8 mouse cellular contexts compared by ENCODE assay signal in the genomic region with DNA sequence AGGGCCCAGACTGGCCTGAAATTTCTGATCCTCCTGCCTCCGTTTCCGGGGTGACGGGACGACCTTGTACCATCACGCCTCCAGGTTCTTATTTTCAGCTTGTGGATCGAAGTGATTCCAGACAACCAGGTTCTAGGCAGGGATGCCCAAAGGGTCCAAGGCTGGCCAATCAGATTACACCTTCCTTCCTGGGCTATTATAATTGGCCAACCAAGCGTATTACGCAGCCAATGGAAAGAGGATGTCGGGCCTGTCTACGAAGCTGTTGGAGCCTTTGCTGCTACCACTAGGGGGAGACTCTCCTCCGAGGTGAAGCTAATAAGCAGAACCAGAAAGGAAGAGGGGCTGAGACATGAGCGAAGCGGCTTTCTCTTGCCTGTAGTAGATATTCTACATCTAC. TPM values are rescaled to one million over a fixed set of nuclear protein-coding genes. Genes with fewer than 3 reads are reported as not detected.
A peak's percentile ranks its signal among the peaks of the same experiment; 100 is the strongest.
DNase-seq lines count a peak whose midpoint lies in the region; ATAC-seq and TF ChIP-seq lines count a peak whose summit lies in the region.

No protein-coding gene starts in this region.

- H3K36me3 ChIP-seq in intestine, embryonic 14.5 days (ENCODE audit: control insufficient read depth, insufficient read depth, low read length) = no peaks in the 10 kb centered on the region

- H3K27me3 ChIP-seq in intestine, embryonic 14.5 days (replicated peaks; ENCODE audit: control insufficient read depth, insufficient read depth, low read length) = peaks cover 27% of the 10 kb centered on the region

- WGBS in intestine, embryonic 14.5 days = 10% methylated on average over 13 of the region's 13 CpGs

- DNase-seq in urinary bladder, postnatal 14 days (ENCODE audit: low spot score) = peak; percentile 73
- DNase-seq in urinary bladder, adult 18-20 months (ENCODE audit: low spot score in 2 of 2) = no peak
- DNase-seq in gastrocnemius, postnatal 14 days = peak; percentile 62
- peak; percentile 74 for DNase-seq in intestine, embryonic 14.5 days (ENCODE audit: low spot score)
- peak; percentile 89 to 93 for DNase-seq in left cerebral cortex, postnatal 10 days (ENCODE audit: extremely low spot score in 1 of 2, low spot score in 2 of 2)
- DNase-seq in right cerebral cortex, postnatal 25 days = peak; percentile 86

- peak overlapping the region; percentile 16; the same call in 1 of the 2 replicates for H3K4me2 ChIP-seq in intestine, embryonic 14.5 days (ENCODE audit: low read length)

- H3K4me1 ChIP-seq in cortical plate, adult 2 months (ENCODE audit: control insufficient read depth, insufficient read depth, low read length) = peaks cover 5% of the 10 kb centered on the region
- peaks cover 5% of the 10 kb centered on the region for H3K4me1 ChIP-seq in intestine, embryonic 14.5 days (replicated peaks; ENCODE audit: control insufficient read depth, insufficient read depth, low read length)

- H3K9ac ChIP-seq in intestine, embryonic 14.5 days (ENCODE audit: low read length) = no peak overlapping the region

- no peaks in the 10 kb centered on the region for H3K9me3 ChIP-seq in intestine, embryonic 14.5 days (ENCODE audit: control insufficient read depth, low read length)

- peak; percentile 73 for ATAC-seq in intestine, embryonic 14.5 days (replicated peaks; ENCODE audit: low FRiP score, low TSS enrichment, low read depth)
- peak; percentile 87 for ATAC-seq in megakaryocyte progenitor cell, adult 5-6 weeks (replicated peaks; ENCODE audit: poor library complexity)

- H3K27ac ChIP-seq in cortical plate, adult 2 months (ENCODE audit: insufficient read depth, low read length) = peak overlapping the region; percentile 58; the same call in 1 of the 2 replicates
- no peak overlapping the region for H3K27ac ChIP-seq in intestine, embryonic 14.5 days (ENCODE audit: low read depth)

- peak overlapping the region; percentile 34 for H3K4me3 ChIP-seq in cortical plate, adult 2 months (ENCODE audit: insufficient read depth, low read length)
- no peak overlapping the region for H3K4me3 ChIP-seq in intestine, embryonic 14.5 days (ENCODE audit: low read depth, low read length)

- TF ChIP-seq POLR2A in cortical plate, adult 2 months (IDR thresholded peaks at IDR 0.05; ENCODE audit: extremely low read depth, insufficient read depth, low read length) = peak; percentile 78

- intact Hi-C loops in gastrocnemius, postnatal 14 days (cut with DNase I; ENCODE audit: low total_unique reads) = no loop called here
- intact Hi-C loops in left cerebral cortex, postnatal 10 days (cut with DNase I) = no loop called here

- TF ChIP-seq CTCF in cortical plate, adult 2 months (IDR thresholded peaks at IDR 0.05; ENCODE audit: extremely low read depth, insufficient read depth, low read length) = peak; percentile 90

RNA-seq across cellular contexts. Expression of a gene that starts 8.2 kb away (rescaled TPM):
- 16.9 and 17.4 TPM in 2 replicates for polyA plus RNA-seq in cortical plate, adult 2 months (2012; rRNA removed)
- 10 to 100 TPM in 1 of 2 experiments, 1 to 10 TPM in 1; 7.8 to 10.6 TPM for total RNA-seq in gastrocnemius, postnatal 14 days (2021)
- 16.3 and 17.2 TPM in 2 replicates for polyA plus RNA-seq in intestine, embryonic 14.5 days (2014; fragmentation: Nextera tagmentation; extraction: Ambion mirVana)
- total RNA-seq in left cerebral cortex, postnatal 10 days (2021) = 1 to 10 TPM; 7.8 to 8.2 TPM
- total RNA-seq in megakaryocyte progenitor cell, adult 5-6 weeks (2015) = 7.6 and 9.0 TPM in 2 replicates
- total RNA-seq in megakaryocyte progenitor cell, adult 5-6 weeks (2017) = 10.5 and 11.7 TPM in 2 replicates

RNA-seq across cellular contexts. Expression of a gene that starts 10.3 kb away (rescaled TPM):
- polyA plus RNA-seq in cortical plate, adult 2 months (2012; rRNA removed) = 0.35 and 0.44 TPM in 2 replicates
- total RNA-seq in gastrocnemius, postnatal 14 days (2021) = under 1 TPM; 0.51 to 0.78 TPM
- not detected in 2 replicates for polyA plus RNA-seq in intestine, embryonic 14.5 days (2014; fragmentation: Nextera tagmentation; extraction: Ambion mirVana)
- under 1 TPM; 0.45 to 0.67 TPM for total RNA-seq in left cerebral cortex, postnatal 10 days (2021)
- 0.47 TPM in 1 of 2 replicates, not detected in the other for total RNA-seq in megakaryocyte progenitor cell, adult 5-6 weeks (2015)
- 1.6 and 2.0 TPM in 2 replicates for total RNA-seq in megakaryocyte progenitor cell, adult 5-6 weeks (2017)

RNA-seq across cellular contexts. Expression of a gene that starts 17.3 kb away (rescaled TPM):
- polyA plus RNA-seq in cortical plate, adult 2 months (2012; rRNA removed) = 23.6 and 24.7 TPM in 2 replicates
- total RNA-seq in gastrocnemius, postnatal 14 days (2021) = 1 to 10 TPM; 1.0 to 1.1 TPM
- polyA plus RNA-seq in intestine, embryonic 14.5 days (2014; fragmentation: Nextera tagmentation; extraction: Ambion mirVana) = 52.2 and 60.5 TPM in 2 replicates
- 1 to 10 TPM; 5.4 to 7.5 TPM for total RNA-seq in left cerebral cortex, postnatal 10 days (2021)
- total RNA-seq in megakaryocyte progenitor cell, adult 5-6 weeks (2015) = 0.24 and 0.25 TPM in 2 replicates
- 2.0 TPM in 1 of 2 replicates, not detected in the other for total RNA-seq in megakaryocyte progenitor cell, adult 5-6 weeks (2017)

RNA-seq across cellular contexts. Expression of a gene that starts 23.4 kb away (rescaled TPM):
- 135 and 141 TPM in 2 replicates for polyA plus RNA-seq in cortical plate, adult 2 months (2012; rRNA removed)
- total RNA-seq in gastrocnemius, postnatal 14 days (2021) = 10 to 100 TPM; 16.0 to 17.4 TPM
- polyA plus RNA-seq in intestine, embryonic 14.5 days (2014; fragmentation: Nextera tagmentation; extraction: Ambion mirVana) = 70.7 and 79.3 TPM in 2 replicates
- 10 to 100 TPM; 45.9 to 47.5 TPM for total RNA-seq in left cerebral cortex, postnatal 10 days (2021)
- total RNA-seq in megakaryocyte progenitor cell, adult 5-6 weeks (2015) = 17.8 and 21.9 TPM in 2 replicates
- 34.2 and 41.8 TPM in 2 replicates for total RNA-seq in megakaryocyte progenitor cell, adult 5-6 weeks (2017)

RNA-seq across cellular contexts. Expression of a gene that starts 30.7 kb away (rescaled TPM):
- 20.8 and 21.3 TPM in 2 replicates for polyA plus RNA-seq in cortical plate, adult 2 months (2012; rRNA removed)
- 1 to 10 TPM; 1.5 to 1.8 TPM for total RNA-seq in gastrocnemius, postnatal 14 days (2021)
- polyA plus RNA-seq in intestine, embryonic 14.5 days (2014; fragmentation: Nextera tagmentation; extraction: Ambion mirVana) = 4.4 and 4.5 TPM in 2 replicates
- 10 to 100 TPM; 48.1 to 48.2 TPM for total RNA-seq in left cerebral cortex, postnatal 10 days (2021)
- total RNA-seq in megakaryocyte progenitor cell, adult 5-6 weeks (2015) = not detected in 2 replicates
- total RNA-seq in megakaryocyte progenitor cell, adult 5-6 weeks (2017) = not detected in 2 replicates

Comparison
In these comparisons a context has a peak if more than half of its experiments do, and no peak if none do; other contexts are left out.
1. DNase-seq: peak in urinary bladder, postnatal 14 days (single experiment), gastrocnemius, postnatal 14 days (single experiment), intestine, embryonic 14.5 days (single experiment), left cerebral cortex, postnatal 10 days (2 of 2) and right cerebral cortex, postnatal 25 days (single experiment); none in urinary bladder, adult 18-20 months (0 of 2).